Comparison of ENCODE assay signal across 16 mouse cellular contexts in genomic region chr6:143148868-143149267, GRCm38 (mm10). TPM values are rescaled to one million over a fixed set of nuclear protein-coding genes. Genes with fewer than 3 reads are reported as not detected.
DNase-seq lines count a peak whose midpoint lies in the region; ATAC-seq and TF ChIP-seq lines count a peak whose summit lies in the region.
"Had no signal": no experiment of that assay in that cellular context is flagged by ENCODE, and none has a peak within 500 bp of the region (broad histone marks: within the 10 kb centered on the region; RNA-seq: fewer than 3 reads in every experiment).

No protein-coding gene starts in this region.

- TF ChIP-seq EP300 in ES-Bruce4 (IDR thresholded peaks at IDR 0.05; ENCODE audit: insufficient read depth, low read depth, low read length) = peak; percentile 87; the same call in 1 of the 2 replicates

- no peak overlapping the region for H3K9ac ChIP-seq in kidney, embryonic 16.5 days (replicated peaks; ENCODE audit: low read length)
- H3K9ac ChIP-seq in ES-Bruce4 (ENCODE audit: low read depth, poor library complexity, severe bottlenecking) = no peak overlapping the region; the same call in 1 of the 2 replicates
- H3K9ac ChIP-seq: embryonic facial prominence, embryonic 15.5 days; limb, embryonic 12.5 days; liver, embryonic 15.5 days had no signal

- ATAC-seq in kidney, embryonic 16.5 days (ENCODE audit: low FRiP score, low TSS enrichment) = no peak
- ATAC-seq in megakaryocyte progenitor cell, adult 5-6 weeks (replicated peaks; ENCODE audit: poor library complexity) = peak; percentile 19; the same call in 1 of the 2 replicates
- ATAC-seq: forebrain, embryonic 14.5 days; midbrain, embryonic 16.5 days had no signal

- no peaks in the 10 kb centered on the region for H3K9me3 ChIP-seq in kidney, embryonic 16.5 days (ENCODE audit: low read length)
- no peaks in the 10 kb centered on the region for H3K9me3 ChIP-seq in ES-Bruce4 (replicated peaks; ENCODE audit: control insufficient read depth, insufficient read depth, low read length, poor library complexity, severe bottlenecking)
- H3K9me3 ChIP-seq: embryonic facial prominence, embryonic 15.5 days; liver, embryonic 15.5 days had no signal

- no peak overlapping the region for H3K27ac ChIP-seq in kidney, embryonic 16.5 days (ENCODE audit: low read length)
- H3K27ac ChIP-seq in ES-Bruce4 (ENCODE audit: insufficient read depth, low read length) = peak overlapping the region; percentile 96
- H3K27ac ChIP-seq: embryonic facial prominence, embryonic 15.5 days; limb, embryonic 12.5 days; liver, embryonic 15.5 days had no signal

- H3K27me3 ChIP-seq in kidney, embryonic 16.5 days (ENCODE audit: insufficient read depth, low read length) = no peaks in the 10 kb centered on the region
- H3K27me3 ChIP-seq in ES-Bruce4 (ENCODE audit: control insufficient read depth, insufficient read depth, low read length, poor library complexity, severe bottlenecking) = no peaks in the 10 kb centered on the region
- H3K27me3 ChIP-seq: embryonic facial prominence, embryonic 15.5 days; limb, embryonic 12.5 days; liver, embryonic 15.5 days had no signal

- intact Hi-C loops in gastrocnemius, postnatal 14 days (cut with DNase I; ENCODE audit: low total_unique reads) = no loop called here

- no peak overlapping the region for H3K4me2 ChIP-seq in kidney, embryonic 16.5 days (replicated peaks; ENCODE audit: low read depth, low read length)
- H3K4me2 ChIP-seq: embryonic facial prominence, embryonic 15.5 days; limb, embryonic 12.5 days; liver, embryonic 15.5 days had no signal

- no peak for TF ChIP-seq CTCF in ES-Bruce4 (IDR thresholded peaks at IDR 0.05; ENCODE audit: low read depth, low read length)

- H3K36me3 ChIP-seq in kidney, embryonic 16.5 days (ENCODE audit: insufficient read depth, low read length) = no peaks in the 10 kb centered on the region
- no peaks in the 10 kb centered on the region for H3K36me3 ChIP-seq in ES-Bruce4 (ENCODE audit: control insufficient read depth, insufficient read depth, low read length, poor library complexity, severe bottlenecking)
- H3K36me3 ChIP-seq: embryonic facial prominence, embryonic 15.5 days; limb, embryonic 12.5 days; liver, embryonic 15.5 days had no signal

- peak; percentile 52 for DNase-seq in kidney, postnatal 10 days
- DNase-seq in ZHBTc4 (ENCODE audit: low read depth, low spot score) = peak; percentile 50
- no peak for DNase-seq in layer of hippocampus, adult 9-11 months
- no peak for DNase-seq in gastrocnemius, postnatal 14 days
- DNase-seq: cerebellum, postnatal 25 days; kidney, postnatal 4 days; layer of hippocampus, postnatal 36 days; retina, postnatal 1 day had no signal

- H3K4me1 ChIP-seq in kidney, embryonic 16.5 days (ENCODE audit: insufficient read depth, low read length) = peaks cover 61% of the 10 kb centered on the region
- H3K4me1 ChIP-seq in ES-Bruce4 (ENCODE audit: control insufficient read depth, insufficient read depth, low read length) = peaks cover 5% of the 10 kb centered on the region

- TF ChIP-seq POLR2A in ES-Bruce4 (IDR thresholded peaks at IDR 0.05; ENCODE audit: insufficient read depth, low read length) = no peak

- no peak overlapping the region for H3K4me3 ChIP-seq in kidney, embryonic 16.5 days (ENCODE audit: low read length)
- H3K4me3 ChIP-seq in ES-Bruce4 (ENCODE audit: low read depth, low read length) = no peak overlapping the region
- H3K4me3 ChIP-seq: embryonic facial prominence, embryonic 15.5 days; limb, embryonic 12.5 days; liver, embryonic 15.5 days had no signal

RNA-seq across cellular contexts. Expression of gene Etnk1, which starts 18.2 kb away (rescaled TPM):
- 32.2 and 34.0 TPM in 2 replicates for polyA plus RNA-seq in kidney, embryonic 16.5 days (2015; fragmentation: Nextera tagmentation; extraction: Ambion mirVana)
- 140 and 149 TPM in 2 replicates for polyA plus RNA-seq in ES-Bruce4 (2011; ENCODE audit: insufficient read depth, insufficient read length, low read depth, missing spikeins)
- 46.9 and 55.3 TPM in 2 replicates for total RNA-seq in megakaryocyte progenitor cell, adult 5-6 weeks (2015)
- 50.9 and 65.1 TPM in 2 replicates for total RNA-seq in megakaryocyte progenitor cell, adult 5-6 weeks (2017)
- total RNA-seq in gastrocnemius, postnatal 14 days (2021) = 10 to 100 TPM; 14.3 to 14.6 TPM

RNA-seq across cellular contexts. Expression of gene C2cd5, which starts 48.9 kb away (rescaled TPM):
- polyA plus RNA-seq in kidney, embryonic 16.5 days (2015; fragmentation: Nextera tagmentation; extraction: Ambion mirVana) = 35.3 and 40.3 TPM in 2 replicates
- 49.6 and 57.2 TPM in 2 replicates for polyA plus RNA-seq in ES-Bruce4 (2011; ENCODE audit: insufficient read depth, insufficient read length, low read depth, missing spikeins)
- 60.7 and 65.3 TPM in 2 replicates for total RNA-seq in megakaryocyte progenitor cell, adult 5-6 weeks (2015)
- total RNA-seq in megakaryocyte progenitor cell, adult 5-6 weeks (2017) = 38.1 and 56.2 TPM in 2 replicates
- 10 to 100 TPM; 12.1 to 12.6 TPM for total RNA-seq in gastrocnemius, postnatal 14 days (2021)

Comparison
In these comparisons a context has a peak if more than half of its experiments do, and no peak if none do; other contexts are left out.
1. DNase-seq: peak in kidney, postnatal 10 days (single experiment) and ZHBTc4 (single experiment); none in layer of hippocampus, adult 9-11 months (single experiment) and gastrocnemius, postnatal 14 days (single experiment).